Mouse (Mus musculus) duodenum, adult 2 months (tissue): ENCODE measurements around the gene Col12a1. TPM values are rescaled to one million over a fixed set of nuclear protein-coding genes. Genes with fewer than 3 reads are reported as not detected.

Source experiments
- polyA plus RNA-seq: library from polyadenylated mRNA; depleted of rRNA; stranded (reverse); fragments of >200 nt; gene quantifications from 2 replicates; pipeline ENCODE4 v1.2.3, GENCODE M21; 2012; ENCODE audit warnings: low replicate concordance; rRNA removed

Col12a1 gene
- 4.2 and 9.3 TPM in 2 replicates for polyA plus RNA-seq

DNA sequence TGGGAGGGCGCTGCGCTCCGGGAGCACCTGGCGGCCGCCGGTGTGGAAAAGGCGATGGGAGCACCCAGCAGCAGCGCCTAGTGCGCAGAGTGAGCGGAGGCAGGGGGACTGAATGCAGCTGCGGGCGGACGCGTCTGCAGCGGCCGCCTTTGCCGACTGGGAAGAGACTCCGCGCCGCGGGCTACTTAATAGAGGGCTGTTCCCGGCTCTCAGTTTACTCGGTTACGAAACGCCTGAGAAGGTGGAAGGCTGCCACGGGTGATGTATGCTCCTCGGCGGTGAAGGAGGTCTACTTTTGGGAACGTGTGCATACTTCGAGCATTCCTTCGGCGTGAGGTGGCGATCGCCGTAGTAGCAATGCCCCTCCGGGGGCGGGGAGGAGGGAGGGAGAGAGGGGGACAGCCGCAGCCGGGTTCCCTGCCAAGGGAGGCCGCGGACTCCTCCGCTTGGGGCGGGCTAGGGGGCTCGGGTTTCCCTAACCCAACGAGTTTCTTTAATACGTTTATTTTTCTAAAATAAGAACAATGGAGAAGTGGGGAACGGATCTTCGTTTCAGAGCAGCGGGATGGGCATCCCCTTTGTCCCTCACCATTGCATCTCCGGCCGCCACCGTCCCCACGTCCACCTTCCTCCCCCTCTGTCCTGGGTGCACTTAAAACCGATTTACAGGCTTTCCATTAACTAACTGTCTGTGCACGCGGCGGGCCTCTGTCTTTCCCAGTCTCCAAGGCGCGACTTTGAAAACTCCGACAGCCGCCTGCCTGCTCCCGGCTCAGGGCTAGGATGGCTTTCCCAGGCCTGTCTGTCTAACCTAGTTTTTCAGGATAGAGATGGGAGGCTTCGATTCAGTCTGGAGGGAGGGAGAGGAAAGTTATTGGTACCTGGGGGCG lies at the start of gene Col12a1:
Gene Col12a1 (minus strand): TSS at position 351 of the 890 bp plus-strand sequence.

GRCm38 (mm10) chr9:79759385-79760005 lies 40.9 kb upstream of the Col12a1 start, which contains the start of gene Cox7a2:
Cox7a2 (minus strand) TSS chr9:79759878.

Other genes starting within 250 kb of the Col12a1 start
- 110 and 170 TPM in 2 replicates for gene Cox7a2, start 41.0 kb upstream of the Col12a1 start, polyA plus RNA-seq
- 29.5 and 39.7 TPM in 2 replicates for gene Tmem30a, start 74.7 kb upstream of the Col12a1 start, polyA plus RNA-seq